Mouse (Mus musculus) limb, embryonic 13.5 days (tissue): ENCODE results near the gene Sptlc2. TPM values are rescaled to one million over a fixed set of nuclear protein-coding genes. Genes with fewer than 3 reads are reported as not detected.

ENCODE experiments used
- ATAC-seq: fragments of 200-750 bp; cut with Nextera tagmentation; 2 replicates; pipeline ENCODE4 v1.8.0; 2017; ENCODE audit warnings: low read depth, moderate number of reproducible peaks, moderate TSS enrichment; ENCODE audit not compliant: low FRiP score
- H3K27ac ChIP-seq: fragments of 300-500 bp; sonication (generic); 2 replicates; pipeline ENCODE4 v1.5.1; 2015; ENCODE audit warnings: inconsistent platforms, mild to moderate bottlenecking, moderate library complexity
- H3K27me3 ChIP-seq: fragments of 300-500 bp; sonication (generic); 2 replicates; pipeline ENCODE4 v1.6.1; 2015; ENCODE audit warnings: mild to moderate bottlenecking, inconsistent platforms
- H3K36me3 ChIP-seq: fragments of 300-500 bp; sonication (generic); 2 replicates; pipeline ENCODE4 v1.6.1; 2015; ENCODE audit warnings: inconsistent platforms, mild to moderate bottlenecking, moderate library complexity
- H3K4me1 ChIP-seq: fragments of 300-500 bp; sonication (generic); 2 replicates; pipeline ENCODE4 v1.6.1; 2015; ENCODE audit warnings: inconsistent platforms
- H3K4me2 ChIP-seq: fragments of 300-500 bp; sonication (generic); replicated peaks from 2 replicates; pipeline ENCODE4 v1.6.1; 2015; ENCODE audit warnings: inconsistent platforms, mild to moderate bottlenecking, moderate library complexity
- H3K4me3 ChIP-seq: fragments of 300-500 bp; sonication (generic); 2 replicates; pipeline ENCODE4 v1.5.1; 2015; ENCODE audit warnings: moderate library complexity, mild to moderate bottlenecking, inconsistent platforms
- H3K9ac ChIP-seq: fragments of 300-500 bp; sonication (generic); 2 replicates; pipeline ENCODE4 v1.6.1; 2015; ENCODE audit warnings: mild to moderate bottlenecking, inconsistent platforms
- H3K9me3 ChIP-seq: fragments of 300-500 bp; sonication (generic); 2 replicates; pipeline ENCODE4 v1.6.1; 2016; ENCODE audit warnings: inconsistent platforms
- WGBS: fragments of 180-500 bp; shearing (Covaris S2); methylation state at CpG from one replicate; pipeline ENCODE4 v1.1.7; 2015; 5-methylcytosine and 5-hydroxymethylcytosine counted together
- polyA plus RNA-seq: library from polyadenylated mRNA; unstranded; fragments of >200 nt; fragmentation: Nextera tagmentation; extraction: Ambion mirVana; gene quantifications from 2 replicates; pipeline ENCODE4 v1.2.1, GENCODE M21; 2015

The Sptlc2 gene
- polyA plus RNA-seq, 1 experiment from 2014 or later: 78.7 TPM

DNA sequence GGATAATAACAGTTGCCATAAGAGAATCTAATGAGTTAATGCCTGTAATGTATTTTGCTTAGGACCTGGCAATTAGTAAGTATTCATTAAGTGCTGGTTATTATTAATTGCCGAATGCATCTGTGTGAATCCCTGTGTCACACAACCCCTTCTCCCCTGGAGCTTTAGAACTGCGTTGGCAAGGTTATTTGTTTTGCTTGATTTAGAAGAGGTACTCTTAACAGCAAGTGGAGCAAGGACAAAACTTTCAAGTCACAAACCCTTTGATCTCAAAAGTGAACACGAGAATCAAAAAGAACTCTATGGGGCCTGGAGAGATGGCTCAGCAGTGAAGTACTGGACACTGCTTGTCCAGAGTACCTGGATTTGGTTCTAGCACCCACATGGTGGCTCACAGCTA is 1.1 kb upstream of the Sptlc2 start:
- H3K27ac ChIP-seq: no peak overlapping the region
- H3K9me3 ChIP-seq: no peaks in the 10 kb centered on the region
- 54% methylated on average over 3 of the region's 3 CpGs for WGBS
- peak overlapping the region; percentile 62; the same call in 1 of the 2 replicates for H3K4me2 ChIP-seq
- no peaks in the 10 kb centered on the region for H3K27me3 ChIP-seq
- no peak overlapping the region for H3K4me3 ChIP-seq
- no peak for ATAC-seq
- H3K9ac ChIP-seq: no peak overlapping the region
- no peaks in the 10 kb centered on the region for H3K36me3 ChIP-seq
- H3K4me1 ChIP-seq: peaks cover 14% of the 10 kb centered on the region

GRCm38 (mm10) chr12:87387171-87388121 is 709 bp downstream of the Sptlc2 start:
- Histone ChIP-seq H3K4me3 (peak overlapping the region; percentile 99), H3K9me3 (no peaks in the 10 kb centered on the region), H3K27ac (peak overlapping the region; percentile 73; the same call in 1 of the 2 replicates), H3K9ac (peak overlapping the region; percentile 92), H3K27me3 (no peaks in the 10 kb centered on the region), H3K36me3 (no peaks in the 10 kb centered on the region), H3K4me1 (peaks cover 14% of the 10 kb centered on the region), H3K4me2 (peak overlapping the region; percentile 96)
- under 1% methylated on average over 65 of the region's 65 CpGs for WGBS
- peak; percentile 13 for ATAC-seq

DNA sequence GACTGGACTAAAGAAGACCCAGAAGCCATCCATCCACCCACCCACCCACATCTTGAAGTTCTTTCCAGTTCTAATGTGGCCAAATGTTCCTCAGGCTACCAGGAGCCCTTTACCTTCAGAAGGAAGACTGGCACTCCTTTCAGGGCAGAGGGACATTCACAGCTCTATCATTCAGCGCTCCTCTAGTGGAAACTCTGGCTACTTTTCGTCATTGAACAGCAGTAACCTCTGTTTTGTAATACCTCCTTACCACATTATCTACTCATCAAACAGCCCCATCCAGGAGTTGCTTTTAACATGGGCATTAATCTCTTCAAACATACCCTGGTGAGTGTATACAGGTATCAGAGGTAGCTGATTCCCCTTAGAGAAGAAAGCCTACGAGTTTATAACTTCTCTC is 3.1 kb downstream of the Sptlc2 start:
- H3K9me3 ChIP-seq: no peaks in the 10 kb centered on the region
- H3K36me3 ChIP-seq: no peaks in the 10 kb centered on the region
- H3K4me3 ChIP-seq: no peak overlapping the region
- no peak overlapping the region for H3K9ac ChIP-seq
- H3K27ac ChIP-seq: no peak overlapping the region
- ATAC-seq: no peak
- peaks cover 19% of the 10 kb centered on the region for H3K4me1 ChIP-seq
- no peaks in the 10 kb centered on the region for H3K27me3 ChIP-seq
- WGBS: 84% methylated on average over 3 of the region's 3 CpGs
- no peak overlapping the region for H3K4me2 ChIP-seq

DNA sequence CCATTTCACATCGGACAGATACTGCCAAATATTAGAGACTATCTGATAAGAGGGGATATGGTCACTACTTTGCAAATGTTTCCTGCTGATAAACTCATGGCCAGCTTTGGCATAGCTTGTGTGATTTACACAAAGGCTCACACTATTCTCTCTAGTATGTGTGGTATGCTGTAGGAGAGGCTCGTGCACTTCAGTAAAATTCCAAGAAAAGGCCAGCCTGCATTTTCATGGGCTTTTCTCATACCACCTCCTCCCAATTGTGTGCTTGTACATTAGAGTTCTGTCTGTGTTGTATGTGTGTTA is 6.8 kb downstream of the Sptlc2 start:
- H3K4me3 ChIP-seq: no peak overlapping the region
- no peaks in the 10 kb centered on the region for H3K36me3 ChIP-seq
- no peak for ATAC-seq
- no peak overlapping the region for H3K9ac ChIP-seq
- no peak overlapping the region for H3K27ac ChIP-seq
- no peaks in the 10 kb centered on the region for H3K27me3 ChIP-seq
- peaks cover 13% of the 10 kb centered on the region for H3K4me1 ChIP-seq
- no peak overlapping the region for H3K4me2 ChIP-seq
- WGBS: 60% methylated on average over 2 of the region's 2 CpGs
- H3K9me3 ChIP-seq: no peaks in the 10 kb centered on the region

- WGBS: 84% methylated on average over 10 of the region's 10 CpGs
Measured at GRCm38 (mm10) chr12:87380586-87381379, 7.4 kb downstream of the Sptlc2 start.

GRCm38 (mm10) chr12:87379496-87379895 is 8.7 kb downstream of the Sptlc2 start:
- no peak overlapping the region for H3K9ac ChIP-seq
- no peak for ATAC-seq
- WGBS: 77% methylated on average over 2 of the region's 2 CpGs

More at GRCm38 (mm10) chr12:87380586-87381379, 7.4 kb downstream of the Sptlc2 start:
- Histone ChIP-seq H3K9ac (no peak overlapping the region), H3K36me3 (no peaks in the 10 kb centered on the region), H3K4me3 (no peak overlapping the region), H3K27me3 (no peaks in the 10 kb centered on the region), H3K4me1 (peaks cover 8% of the 10 kb centered on the region), H3K27ac (no peak overlapping the region), H3K4me2 (no peak overlapping the region), H3K9me3 (no peaks in the 10 kb centered on the region)
- ATAC-seq: no peak

GRCm38 (mm10) chr12:87374159-87374558 is 14.0 kb downstream of the Sptlc2 start:
- Histone ChIP-seq H3K4me3 (no peak overlapping the region), H3K36me3 (0 out of 2 replicates have a peak, but pooled peaks cover 2% of the 10 kb centered on the region), H3K9ac (no peak overlapping the region), H3K27ac (no peak overlapping the region), H3K4me2 (no peak overlapping the region), H3K9me3 (no peaks in the 10 kb centered on the region), H3K4me1 (peaks cover 6% of the 10 kb centered on the region; the same call in 1 of the 2 replicates), H3K27me3 (no peaks in the 10 kb centered on the region)
- no peak for ATAC-seq
- 85% methylated on average over 6 of the region's 6 CpGs for WGBS

More at GRCm38 (mm10) chr12:87379496-87379895, 8.7 kb downstream of the Sptlc2 start:
- Histone ChIP-seq H3K27ac (no peak overlapping the region), H3K9me3 (no peaks in the 10 kb centered on the region), H3K27me3 (no peaks in the 10 kb centered on the region), H3K4me1 (peaks cover 8% of the 10 kb centered on the region), H3K4me2 (no peak overlapping the region), H3K36me3 (0 out of 2 replicates have a peak, but pooled peaks cover under 1% of the 10 kb centered on the region), H3K4me3 (no peak overlapping the region)

GRCm38 (mm10) chr12:87369319-87369718 is 18.8 kb downstream of the Sptlc2 start:
- Histone ChIP-seq H3K27ac (no peak overlapping the region), H3K9ac (no peak overlapping the region), H3K36me3 (peaks cover 24% of the 10 kb centered on the region), H3K27me3 (no peaks in the 10 kb centered on the region), H3K4me2 (no peak overlapping the region), H3K9me3 (no peaks in the 10 kb centered on the region), H3K4me3 (no peak overlapping the region), H3K4me1 (peaks cover 8% of the 10 kb centered on the region; the same call in 1 of the 2 replicates)
- ATAC-seq: no peak
- WGBS: 61% methylated on average over 2 of the region's 2 CpGs

GRCm38 (mm10) chr12:87368092-87368491 is 20.1 kb downstream of the Sptlc2 start:
- Histone ChIP-seq H3K4me2 (no peak overlapping the region), H3K27me3 (no peaks in the 10 kb centered on the region)
- no peak for ATAC-seq

GRCm38 (mm10) chr12:87365676-87366075 is 22.5 kb downstream of the Sptlc2 start:
- peaks cover 24% of the 10 kb centered on the region for H3K36me3 ChIP-seq
- peaks cover 14% of the 10 kb centered on the region; the same call in 1 of the 2 replicates for H3K4me1 ChIP-seq
- WGBS: 83% methylated on average over 9 of the region's 9 CpGs
- H3K27ac ChIP-seq: no peak overlapping the region
- no peak overlapping the region for H3K4me2 ChIP-seq
- no peaks in the 10 kb centered on the region for H3K27me3 ChIP-seq
- H3K9ac ChIP-seq: no peak overlapping the region
- ATAC-seq: no peak
- no peak overlapping the region for H3K4me3 ChIP-seq
- H3K9me3 ChIP-seq: no peaks in the 10 kb centered on the region

More at GRCm38 (mm10) chr12:87368092-87368491, 20.1 kb downstream of the Sptlc2 start:
- Histone ChIP-seq H3K9ac (no peak overlapping the region), H3K36me3 (peaks cover 24% of the 10 kb centered on the region), H3K9me3 (no peaks in the 10 kb centered on the region), H3K27ac (no peak overlapping the region), H3K4me1 (peaks cover 13% of the 10 kb centered on the region; the same call in 1 of the 2 replicates), H3K4me3 (no peak overlapping the region)

- H3K27ac ChIP-seq: no peak overlapping the region
- H3K4me1 ChIP-seq: peaks cover 11% of the 10 kb centered on the region; the same call in 1 of the 2 replicates
- H3K9ac ChIP-seq: no peak overlapping the region
- no peaks in the 10 kb centered on the region for H3K9me3 ChIP-seq
- 77% methylated on average over 3 of the region's 3 CpGs for WGBS
- ATAC-seq: no peak
- no peaks in the 10 kb centered on the region for H3K27me3 ChIP-seq
- H3K4me2 ChIP-seq: no peak overlapping the region
- no peak overlapping the region for H3K4me3 ChIP-seq
- H3K36me3 ChIP-seq: peaks cover 8% of the 10 kb centered on the region
Measured at GRCm38 (mm10) chr12:87362111-87362510, 26.0 kb downstream of the Sptlc2 start.

DNA sequence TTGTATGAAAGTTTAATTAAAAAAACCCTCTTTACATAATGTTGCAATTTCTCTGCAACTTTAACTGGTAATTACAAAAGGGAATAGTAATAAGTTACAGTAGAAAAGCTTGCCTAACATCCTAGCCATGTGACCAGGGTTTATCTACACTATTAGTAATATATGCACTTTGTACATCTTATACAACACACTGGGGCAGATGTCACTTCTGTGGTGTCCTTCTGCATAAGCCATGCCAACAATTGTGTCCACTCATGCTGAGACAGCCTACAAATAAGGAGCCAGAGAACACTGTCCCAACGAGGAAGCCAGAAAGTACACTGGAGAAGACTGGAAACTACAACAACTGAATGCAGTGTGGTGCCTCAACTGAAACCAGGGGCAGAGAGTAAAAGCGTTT is 40.1 kb downstream of the Sptlc2 start:
- H3K4me3 ChIP-seq: no peak overlapping the region
- H3K4me2 ChIP-seq: no peak overlapping the region
- no peaks in the 10 kb centered on the region for H3K9me3 ChIP-seq
- H3K36me3 ChIP-seq: peaks cover 32% of the 10 kb centered on the region
- H3K4me1 ChIP-seq: no peaks in the 10 kb centered on the region
- no peak overlapping the region for H3K9ac ChIP-seq
- WGBS: 83% methylated on average over 2 of the region's 2 CpGs
- no peaks in the 10 kb centered on the region for H3K27me3 ChIP-seq
- ATAC-seq: no peak
- H3K27ac ChIP-seq: no peak overlapping the region
